Mouse (Mus musculus) kidney, adult 8-10 months (tissue): Measurements from ENCODE around the gene Ctps2.
"Not testable (repeated sequence)": the region's sequence is repeated elsewhere in the genome, so short reads cannot be mapped to it uniquely, and the experiment has no call there.

Experiments
- DNase-seq, 2 experiments: peaks; one replicate each; pipeline ENCODE4 v3.0.0; 2022

Gene Ctps2

DNA sequence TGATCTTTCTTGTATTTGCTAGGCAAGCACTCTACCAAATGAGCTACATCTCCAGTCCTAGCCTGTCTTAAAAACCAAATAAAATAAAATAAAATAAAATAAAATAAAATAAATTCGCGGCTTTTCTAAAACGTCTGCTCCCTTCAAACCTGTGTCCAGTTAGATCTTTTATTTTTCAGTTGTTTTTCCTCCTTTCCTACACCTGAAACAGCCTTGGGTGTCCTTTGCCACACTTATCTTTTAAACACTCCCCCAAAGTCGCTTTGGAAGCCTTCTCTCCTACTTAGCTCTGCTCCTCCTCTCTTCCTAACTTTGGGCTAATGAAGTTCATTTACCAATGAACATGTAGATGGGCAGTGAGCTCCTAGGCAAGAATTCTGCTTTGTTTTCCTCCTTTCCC is at the start of gene Ctps2:
Ctps2 (plus strand) TSS at position 301 of the 400 bp plus-strand sequence.
- no peak for DNase-seq

DNA sequence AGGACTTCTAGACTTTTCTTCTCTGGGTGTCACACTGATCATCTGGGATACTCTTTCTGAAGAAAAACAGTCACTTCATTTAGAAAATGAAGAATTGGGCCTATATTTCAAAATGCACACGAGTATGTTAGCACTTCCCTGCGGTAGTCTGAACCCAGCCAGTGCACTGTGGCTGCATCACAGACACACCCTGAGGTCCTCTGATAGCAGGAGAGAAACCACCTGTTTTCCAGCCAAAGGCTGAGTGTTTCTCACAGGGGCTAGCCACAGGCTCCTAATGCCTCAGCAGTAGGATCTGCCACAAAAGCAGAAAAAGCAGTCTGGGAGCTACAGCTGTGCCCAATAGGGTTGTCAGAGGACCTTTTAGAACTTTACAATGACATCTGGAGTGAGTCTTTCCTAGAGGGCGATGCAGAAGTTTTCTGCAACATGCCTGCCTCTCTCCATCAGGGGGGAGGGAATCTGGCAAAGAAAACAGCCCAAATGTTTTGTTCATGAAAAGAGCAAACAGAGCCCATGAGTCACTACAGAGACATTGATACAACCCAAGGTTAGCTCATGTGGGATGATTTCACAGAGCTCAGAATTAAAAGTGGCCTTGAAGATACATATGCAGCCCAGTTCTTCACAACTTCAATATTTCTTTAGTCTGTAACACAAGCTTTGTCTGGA is 32.6 kb upstream of the Ctps2 start:
- no peak for DNase-seq

DNA sequence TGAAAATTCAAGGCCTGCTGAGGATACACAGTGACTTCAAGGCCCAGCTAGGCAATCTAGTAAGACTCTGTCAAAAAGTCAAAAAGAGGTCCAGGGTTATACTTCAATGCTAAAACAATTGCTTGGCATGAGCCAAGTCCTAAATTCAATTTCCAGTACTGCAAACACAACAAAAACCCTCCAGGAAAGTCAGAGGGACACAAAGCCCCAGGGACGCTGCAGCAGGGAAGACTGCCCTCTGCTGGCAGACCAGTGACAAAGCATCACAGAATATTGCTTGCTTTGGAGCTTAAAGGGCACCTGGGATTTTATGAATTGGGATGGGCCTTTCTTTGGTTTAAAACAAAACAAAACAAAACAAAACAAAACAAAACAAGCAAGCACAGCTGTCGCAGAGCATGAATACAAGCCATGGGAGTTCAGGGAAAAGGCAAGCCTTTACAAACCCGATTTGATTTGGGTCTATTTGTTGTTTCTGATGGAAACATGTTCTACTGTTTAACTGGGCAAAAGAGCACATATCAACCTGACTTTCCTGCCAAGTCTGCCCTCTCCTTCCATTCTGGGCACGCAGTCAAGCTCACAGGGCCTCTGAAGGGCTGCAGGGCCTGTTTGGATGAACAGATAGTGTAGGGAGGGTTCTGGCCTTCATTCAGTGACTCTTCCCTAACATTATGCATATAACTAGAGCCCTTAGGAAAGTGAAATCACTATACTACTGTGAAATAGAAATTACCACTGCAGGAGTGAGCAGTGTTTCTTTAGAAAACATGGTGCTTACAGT is 29.1 kb upstream of the Ctps2 start:
- no peak for DNase-seq

DNA sequence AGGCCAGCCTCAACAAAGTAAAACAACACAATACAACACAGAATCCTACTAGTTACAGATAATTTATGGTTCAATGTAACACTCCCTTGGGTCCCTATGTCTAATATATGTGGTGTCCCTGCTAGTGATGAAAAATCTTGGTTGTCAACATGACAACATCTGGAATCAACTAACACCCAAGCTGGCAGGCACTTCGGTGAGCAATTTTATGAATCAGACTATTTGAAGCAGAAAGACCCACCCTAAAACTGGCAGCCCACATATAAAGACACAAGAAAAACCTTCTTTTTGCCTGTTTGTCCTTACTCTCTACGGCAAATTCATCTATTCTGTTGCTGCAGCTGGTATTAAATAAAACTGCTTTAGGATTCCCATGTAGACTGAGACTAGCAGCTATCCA is 27.3 kb upstream of the Ctps2 start:
- DNase-seq, result no peak

DNA sequence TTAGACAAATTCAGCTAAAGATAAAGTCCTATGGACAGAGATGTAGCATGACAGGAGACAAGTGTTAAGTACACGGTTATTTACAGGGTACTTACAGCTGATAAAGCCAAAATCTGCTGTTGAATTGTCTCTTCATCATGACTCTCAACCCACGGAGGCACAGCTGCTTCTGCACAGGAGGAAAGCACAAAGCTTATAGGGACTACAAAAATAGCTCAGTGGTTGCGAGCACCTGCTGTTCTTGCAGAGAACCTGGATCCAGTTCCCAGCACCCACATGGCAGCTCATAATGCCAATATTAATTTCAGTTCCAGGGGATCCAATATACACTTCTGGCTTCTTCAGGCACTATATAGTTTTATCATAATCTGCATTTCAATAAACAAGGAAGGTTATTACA is 22.8 kb upstream of the Ctps2 start:
- no peak for DNase-seq

DNA sequence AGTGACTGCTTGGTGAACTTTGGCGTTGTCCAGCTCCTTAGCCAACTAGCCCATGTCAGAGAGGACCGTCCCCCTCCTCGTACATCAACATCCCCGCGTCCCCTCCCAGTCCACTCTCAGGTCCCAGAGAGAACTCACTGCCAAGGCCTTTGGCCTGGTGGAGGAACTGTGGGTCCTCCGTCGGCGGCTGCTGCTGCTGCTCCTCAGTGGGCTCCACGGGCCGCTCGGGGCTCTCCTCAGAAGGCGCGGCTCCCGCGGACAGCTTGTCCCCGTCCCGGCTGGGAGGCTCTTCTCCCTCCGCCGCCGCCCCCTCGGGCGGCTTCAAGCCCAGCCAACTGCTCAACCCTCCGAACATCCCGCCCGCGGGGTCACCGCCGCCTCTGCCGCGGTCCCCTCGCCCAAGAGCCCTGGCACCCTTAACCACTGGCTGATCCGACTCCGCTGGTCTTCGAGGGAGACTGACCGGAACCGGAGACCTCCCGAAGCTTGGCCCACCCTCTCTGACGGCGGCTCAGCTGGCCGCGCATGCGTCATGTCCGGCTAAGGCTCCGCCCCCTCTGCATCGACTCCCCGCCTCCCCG is 13.0 kb upstream of the Ctps2 start, which contains the start of gene Syap1:
Syap1 (minus strand) TSS at position 517 of the 581 bp plus-strand sequence.
- peak; percentile 75 to 83 for DNase-seq

DNA sequence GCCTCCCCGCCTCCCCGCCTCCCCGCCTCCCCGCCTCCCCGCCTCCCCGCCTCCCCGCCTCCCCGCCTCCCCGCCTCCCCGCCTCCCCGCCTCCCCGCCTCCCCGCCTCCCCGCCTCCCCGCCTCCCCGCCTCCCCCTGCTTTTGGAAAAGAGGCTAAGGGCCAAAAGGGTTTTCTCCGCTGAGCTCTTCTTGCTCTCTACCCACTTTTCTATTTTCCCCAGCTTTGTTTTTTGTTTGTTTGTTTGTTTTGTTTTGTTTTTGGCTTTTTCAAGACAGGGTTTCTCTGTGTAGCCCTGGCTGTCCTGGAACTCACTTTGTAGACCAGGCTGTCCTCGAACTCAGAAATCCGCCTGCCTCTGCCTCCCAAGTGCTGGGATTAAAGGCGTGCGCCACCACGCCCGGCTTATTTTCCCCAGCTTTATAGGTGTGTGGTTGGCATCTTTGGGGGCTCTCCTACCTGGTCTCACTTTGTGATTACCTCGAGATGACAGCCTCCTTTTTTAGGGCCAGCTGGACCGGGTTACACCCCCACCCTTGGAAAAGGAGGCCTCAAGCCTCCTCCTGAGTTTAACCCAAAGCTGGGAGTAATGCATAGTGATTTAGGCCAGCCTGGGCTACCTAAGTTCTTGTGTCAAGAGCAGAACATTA is 12.3 kb upstream of the Ctps2 start:
- not testable (repeated sequence) for DNase-seq

DNA sequence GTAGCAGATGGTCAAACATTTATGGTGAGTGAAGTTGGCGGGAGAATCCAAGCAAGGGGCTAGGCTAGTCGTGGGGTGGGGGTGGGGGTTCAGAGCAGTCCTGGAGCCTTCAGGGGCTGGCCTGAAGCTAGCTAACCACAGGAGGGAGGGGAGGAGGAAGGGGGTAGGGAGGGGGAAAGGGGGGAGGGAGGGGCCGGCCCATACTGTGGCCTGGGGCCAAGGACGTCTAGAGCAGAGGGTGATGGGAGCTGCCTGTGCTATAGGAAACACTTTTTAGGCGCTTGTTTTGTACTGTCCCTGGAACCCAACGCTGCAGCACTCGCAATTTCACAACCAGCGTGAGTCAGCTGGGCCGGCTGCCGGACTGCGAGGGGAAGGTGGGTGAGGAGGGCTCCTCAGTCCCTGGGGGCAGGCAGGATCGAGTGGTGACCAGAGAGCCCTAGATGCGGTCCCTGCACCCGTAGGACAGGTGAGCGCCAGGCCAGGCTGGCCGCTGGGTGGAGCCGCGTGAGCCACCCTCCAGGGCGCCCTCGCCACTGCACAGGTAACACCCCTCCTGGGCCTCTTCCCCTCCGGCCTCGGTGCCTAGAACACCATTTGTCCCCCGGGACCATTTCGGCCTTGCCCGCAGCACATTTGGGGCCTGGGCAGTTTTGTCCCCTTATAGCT is 467 bp downstream of the Ctps2 start:
- peak; percentile 33 to 38 for DNase-seq

DNA sequence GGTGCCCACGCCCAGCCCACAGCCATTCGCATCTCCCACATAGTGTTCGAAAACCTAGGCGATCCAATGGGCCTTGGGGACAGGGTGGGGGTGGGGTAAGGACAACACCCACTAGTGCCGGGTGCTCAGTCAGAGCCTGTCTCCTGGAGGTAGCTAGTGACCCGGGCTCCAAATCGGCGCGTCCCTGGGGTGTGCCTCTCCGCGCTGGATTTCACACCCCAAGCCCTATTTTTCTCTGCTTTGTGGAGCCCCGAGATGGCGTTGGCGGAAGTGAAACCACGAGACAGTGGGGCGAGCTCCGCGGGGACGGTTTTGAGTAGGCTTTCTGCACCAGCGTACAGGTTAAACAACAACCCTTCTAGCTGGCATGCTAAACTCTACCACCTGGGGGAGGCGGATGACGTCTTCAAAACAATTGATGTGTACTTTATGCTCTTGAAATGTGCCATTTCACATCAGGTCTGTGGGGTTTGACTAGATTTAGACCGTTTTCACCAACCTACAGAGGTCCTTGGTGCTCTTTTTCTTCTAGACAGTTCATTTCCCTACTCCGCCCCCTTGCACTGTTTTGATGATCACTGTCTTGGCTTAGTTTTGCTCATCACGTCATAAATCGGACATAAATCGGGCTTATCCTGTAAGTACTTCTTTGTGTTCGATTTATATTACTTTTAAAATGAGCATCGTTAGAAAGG is 1.1 kb downstream of the Ctps2 start:
- DNase-seq, result peak; percentile 50 to 62

DNA sequence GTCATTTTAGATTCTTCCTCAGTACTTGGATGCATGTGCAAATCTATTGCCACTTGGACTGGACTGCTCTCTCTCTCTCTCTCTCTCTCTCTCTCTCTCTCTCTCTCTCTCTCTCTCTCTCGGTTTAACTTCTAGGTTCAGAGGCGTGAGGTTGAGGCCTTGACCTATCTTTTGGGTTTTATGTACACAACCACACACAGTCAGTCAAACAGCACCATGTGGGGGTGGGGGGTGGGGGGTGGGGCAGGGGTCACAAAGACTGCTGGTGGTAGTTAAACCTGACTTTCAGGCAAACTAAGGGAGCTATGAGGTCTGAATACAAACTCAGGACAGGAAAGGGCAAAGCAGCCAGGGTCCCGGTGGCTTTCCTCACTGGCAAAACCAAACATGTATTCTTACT is 6.5 kb downstream of the Ctps2 start:
- DNase-seq, result no peak

DNA sequence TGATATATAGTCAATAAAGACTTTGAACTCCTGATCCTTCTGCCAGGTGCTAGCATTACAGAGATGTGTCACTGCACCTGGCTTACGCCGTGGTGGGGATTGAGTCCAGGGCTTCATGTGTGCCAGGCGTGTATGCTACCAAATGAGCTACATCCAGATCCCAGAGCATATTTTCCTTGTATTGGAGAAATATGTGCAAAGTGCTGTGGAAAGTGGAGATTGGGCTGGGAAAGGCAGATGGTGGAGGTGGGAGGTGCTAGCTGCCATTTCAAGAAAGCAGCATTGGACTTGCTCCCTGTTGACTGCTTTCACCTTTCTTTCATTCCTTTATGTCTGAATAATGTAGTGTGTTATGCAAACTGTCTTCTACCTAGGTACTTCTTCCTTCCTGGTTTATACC is 12.6 kb downstream of the Ctps2 start:
- no peak for DNase-seq

DNA sequence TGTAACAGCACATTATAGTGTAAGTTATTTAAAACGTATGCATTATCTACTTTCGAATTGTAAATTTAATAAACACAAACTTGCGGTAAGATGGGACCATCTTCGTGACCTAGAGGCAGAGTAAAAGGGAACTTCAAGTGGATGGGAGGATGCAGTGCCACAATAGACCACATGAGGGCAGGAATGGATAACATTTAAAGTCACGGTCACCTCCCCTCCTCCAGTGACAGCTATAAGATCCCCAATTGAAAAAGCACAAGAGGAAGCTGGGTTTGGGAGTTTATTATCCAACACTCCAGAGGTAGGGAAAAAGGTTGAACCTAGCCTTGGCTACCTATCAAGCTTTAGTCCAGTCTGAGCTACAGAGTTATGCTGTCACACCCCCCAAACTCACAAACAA is 14.7 kb downstream of the Ctps2 start:
- DNase-seq, result peak in 1 of 2 experiments; percentile 57

DNA sequence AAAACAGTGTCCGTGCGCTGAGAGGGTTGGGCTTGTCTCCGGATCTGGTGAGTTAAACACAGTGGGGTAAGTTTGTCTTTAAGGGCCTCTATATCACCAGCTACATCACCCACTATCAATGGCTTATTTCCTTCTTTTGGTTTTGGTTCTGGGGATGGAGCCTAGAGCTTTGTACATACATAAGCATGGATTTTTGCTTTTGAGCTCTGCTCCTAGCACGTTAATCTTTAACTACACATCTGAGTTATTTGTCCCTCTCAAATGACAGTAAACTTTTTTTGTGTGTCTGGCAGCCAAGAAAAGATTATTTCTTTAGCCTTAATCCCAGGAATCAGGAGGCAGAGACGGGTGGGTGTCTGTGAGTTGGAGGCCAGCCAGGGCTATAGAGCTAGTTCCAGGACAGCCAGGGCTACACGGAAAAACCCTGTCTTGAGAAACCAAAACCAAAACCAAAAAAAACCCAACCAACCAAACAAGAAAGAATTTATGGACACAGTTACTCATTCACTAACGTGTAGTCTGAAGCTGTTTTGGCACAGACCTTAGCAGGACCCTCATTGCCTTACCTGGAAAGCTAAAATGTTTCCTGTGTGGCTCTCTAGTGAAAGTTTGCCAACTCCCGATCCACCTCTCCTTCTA is 20.6 kb downstream of the Ctps2 start:
- peak in 1 of 2 experiments; percentile 16 for DNase-seq

DNA sequence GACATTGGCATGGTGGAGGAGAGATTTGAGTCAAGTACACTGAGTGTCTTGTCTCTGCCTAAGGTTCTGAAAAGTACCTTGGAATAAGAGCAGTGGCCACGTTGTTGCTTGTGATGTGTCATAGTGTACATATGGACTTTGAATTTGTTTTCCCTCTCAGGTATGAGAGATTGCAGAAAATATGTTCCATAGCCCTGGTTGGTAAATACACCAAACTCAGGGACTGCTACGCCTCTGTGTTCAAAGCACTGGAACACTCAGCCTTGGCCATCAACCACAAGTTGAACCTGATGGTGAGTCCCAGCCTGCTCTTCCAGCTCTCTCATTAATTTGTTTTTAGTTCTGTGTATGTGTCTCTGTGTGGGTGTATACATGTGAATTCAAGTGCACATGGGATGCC is 30.4 kb downstream of the Ctps2 start:
- DNase-seq, result no peak

DNA sequence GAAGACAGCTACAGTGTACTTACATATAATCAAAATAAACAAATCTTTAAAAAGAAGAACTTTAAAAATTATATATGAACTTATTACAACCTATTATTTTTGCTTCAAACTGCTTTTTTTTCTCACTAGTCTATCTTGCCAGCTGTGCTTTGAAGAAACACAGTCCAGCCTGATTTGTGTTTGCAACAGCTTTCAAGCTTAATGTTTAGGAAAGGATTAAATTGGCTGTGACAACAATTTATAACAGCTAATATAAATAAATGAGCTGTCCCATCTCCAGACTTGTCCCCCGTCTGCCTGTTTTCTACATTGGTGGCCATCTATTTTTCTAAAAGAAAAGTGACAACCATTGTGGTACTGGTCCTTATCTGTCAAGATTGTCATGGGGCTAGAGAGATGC is 41.0 kb downstream of the Ctps2 start:
- DNase-seq, result no peak

DNA sequence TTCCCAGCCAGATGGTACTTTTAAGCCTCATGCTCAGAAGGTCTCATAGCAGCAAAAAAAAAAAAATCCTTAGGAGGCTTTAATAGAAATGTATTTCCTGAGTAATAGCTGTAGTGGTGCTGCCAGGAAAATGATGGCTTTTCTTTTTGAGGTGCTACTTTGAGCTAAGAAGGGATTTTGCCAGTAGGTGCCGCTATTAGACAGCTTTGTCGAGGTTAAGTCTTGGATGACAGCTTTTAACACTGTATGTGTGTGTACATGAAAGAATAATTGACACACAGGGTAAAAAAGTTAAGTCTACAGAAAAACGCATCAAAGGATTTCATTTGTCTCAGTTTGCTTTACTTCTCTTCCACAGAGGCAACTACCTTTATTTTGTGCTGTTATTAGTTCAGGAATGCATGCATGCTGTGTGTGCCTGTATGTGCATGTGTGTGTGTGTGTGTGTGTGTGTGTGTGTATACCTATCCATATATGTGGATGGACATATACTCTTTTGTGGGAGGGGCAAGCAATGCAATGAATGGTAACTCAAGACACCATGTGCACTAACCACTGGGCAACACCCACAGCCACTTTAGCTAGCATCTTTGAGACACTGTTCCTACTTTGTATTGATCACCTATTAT is 48.9 kb downstream of the Ctps2 start:
- peak; percentile 29 to 33 for DNase-seq

DNA sequence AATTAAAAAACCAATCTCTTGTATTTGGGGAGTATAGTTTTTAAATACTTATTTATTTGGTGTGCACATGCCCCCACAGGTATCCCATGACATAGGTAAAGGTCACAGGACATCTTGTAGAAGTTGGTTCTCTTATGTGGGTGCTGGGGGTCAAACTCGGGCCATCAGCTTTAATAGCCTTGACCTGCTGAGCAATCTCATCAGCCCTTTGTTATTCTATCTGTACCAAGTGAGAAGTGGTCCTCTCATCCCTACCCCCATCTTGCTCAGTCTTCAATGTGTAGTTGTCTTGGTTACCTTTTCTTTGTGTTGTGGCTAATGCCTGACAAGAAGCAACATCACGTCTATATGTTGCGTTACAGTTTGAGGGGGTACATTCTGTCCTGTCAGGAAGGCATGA is 56.9 kb downstream of the Ctps2 start:
- DNase-seq, result no peak

DNA sequence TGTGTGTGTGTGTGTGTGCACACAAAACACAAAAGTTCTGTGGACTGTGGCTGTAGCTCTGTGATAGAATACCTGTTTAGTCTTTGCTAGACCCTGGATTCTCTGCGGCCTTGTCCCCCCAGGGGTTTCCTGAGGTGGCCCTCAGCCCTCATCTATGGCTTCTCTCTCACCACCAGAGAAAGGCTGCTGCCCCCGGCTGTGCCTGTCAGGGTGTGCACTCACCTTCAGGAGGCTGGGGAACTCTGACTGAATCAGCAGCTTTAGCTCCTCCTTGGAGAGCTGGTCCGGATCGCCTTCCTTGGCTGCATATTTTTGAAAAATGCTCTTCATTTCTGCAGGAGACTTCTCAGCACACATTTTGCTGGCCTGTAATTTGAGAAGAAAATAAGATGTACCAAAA is 62.8 kb downstream of the Ctps2 start:
- no peak for DNase-seq

DNA sequence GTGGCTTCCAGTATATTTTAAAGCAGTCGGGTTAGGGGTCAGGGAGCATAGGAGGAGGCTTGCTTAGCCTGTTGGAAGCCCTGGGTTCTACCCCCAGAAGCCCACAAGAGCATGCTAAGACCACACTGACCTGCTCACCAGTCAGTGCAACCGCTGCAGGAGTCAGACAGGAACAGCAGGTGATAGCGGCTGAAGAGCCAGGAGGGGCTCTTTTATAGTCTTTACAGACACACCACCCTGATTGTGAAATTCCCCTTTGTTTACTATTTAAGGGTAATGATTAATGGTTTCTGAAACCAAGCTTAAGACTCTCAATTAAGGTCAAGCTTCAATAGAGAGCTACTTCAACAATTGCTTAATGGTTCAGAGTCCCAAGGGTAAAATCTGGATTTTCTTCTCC is 63.3 kb downstream of the Ctps2 start, which contains the start of gene S100g:
S100g (minus strand) TSS at position 217 of the 400 bp plus-strand sequence.
- peak in 1 of 2 experiments; percentile 28 for DNase-seq

DNA sequence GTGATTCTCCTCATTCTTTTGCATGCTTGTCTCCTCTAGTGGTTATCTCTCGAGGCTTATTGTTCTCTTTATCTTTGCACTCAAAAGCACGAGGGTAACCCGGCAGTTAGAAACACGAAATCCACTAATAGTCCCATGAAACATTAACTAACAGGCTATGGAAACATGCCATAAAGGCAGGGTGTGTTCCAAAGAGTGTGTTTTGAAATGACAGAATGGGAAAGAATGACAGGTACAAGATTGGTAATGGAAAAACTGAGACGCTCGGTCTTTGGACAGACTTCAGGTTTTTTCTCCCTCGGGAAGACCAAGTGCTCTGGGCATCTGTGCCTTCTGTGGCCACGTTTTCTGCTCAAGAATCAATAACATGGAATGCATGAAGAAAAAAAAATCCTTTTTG is 66.4 kb downstream of the Ctps2 start:
- peak in 1 of 2 experiments; percentile 26 for DNase-seq

DNA sequence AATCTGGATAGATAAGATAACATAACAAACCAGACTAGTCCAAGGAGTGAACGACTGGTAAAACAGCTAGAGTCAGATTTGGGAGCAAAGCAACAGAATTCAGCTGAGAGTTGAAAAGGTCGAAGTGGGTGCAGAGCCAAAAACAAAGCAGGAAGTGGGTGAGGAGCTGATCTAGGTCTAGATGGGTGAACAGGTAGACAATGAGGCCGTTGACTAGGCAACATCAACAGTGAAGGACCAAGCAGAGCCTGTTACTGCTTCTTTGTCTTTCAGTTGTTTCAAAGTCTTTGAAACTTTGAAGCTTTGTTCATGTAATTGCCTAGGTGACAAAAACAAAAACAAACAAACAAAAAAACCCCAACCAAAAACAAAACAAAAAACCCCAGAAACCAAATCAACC is 75.2 kb downstream of the Ctps2 start:
- no peak for DNase-seq
